Mouse (Mus musculus) B cell, adult 2 months (primary cell): ENCODE results near the gene H2al2b.
"Not testable (repeated sequence)": the region's sequence is repeated elsewhere in the genome, so short reads cannot be mapped to it uniquely, and the experiment has no call there.

Experiments
- DNase-seq, 2 experiments: peaks; one replicate each; pipeline ENCODE4 v3.0.0; 2022

Gene H2al2b

GRCm38 (mm10) chrY:2720574-2720973, at the start of gene H2al2b:
Gene H2al2b, minus strand, starts transcription at chrY:2720674.
- DNase-seq: not testable (repeated sequence)
